Mouse (Mus musculus) cerebral cortex, adult 2 months (tissue): ENCODE results near the gene Sytl1.

Source experiments
- WGBS: fragments of 180-500 bp; shearing (Covaris S2); methylation state at CpG from one replicate; pipeline ENCODE4 v1.1.7; 2018; 5-methylcytosine and 5-hydroxymethylcytosine counted together

The Sytl1 gene

DNA sequence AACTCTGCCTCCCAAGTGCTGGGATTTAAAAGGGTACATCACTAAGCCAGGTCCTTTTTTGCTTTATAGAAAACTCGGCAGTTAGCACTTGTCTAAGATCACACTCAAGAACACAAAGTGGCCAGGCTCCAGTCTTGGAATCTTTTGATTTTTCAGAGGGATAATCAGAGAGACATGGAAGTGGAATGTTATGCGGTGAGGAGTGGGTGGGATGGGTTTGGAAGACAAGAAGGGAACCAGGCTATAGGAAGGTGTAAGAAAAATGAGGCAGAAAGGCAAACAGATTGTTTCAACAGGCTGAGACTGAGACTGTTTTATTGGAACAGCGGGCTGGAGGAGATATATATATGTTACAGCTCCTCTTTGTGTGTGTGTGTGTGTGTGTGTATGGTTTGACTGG, 15.6 kb upstream of the Sytl1 start:
- WGBS, result 52% methylated on average over 3 of the region's 3 CpGs

DNA sequence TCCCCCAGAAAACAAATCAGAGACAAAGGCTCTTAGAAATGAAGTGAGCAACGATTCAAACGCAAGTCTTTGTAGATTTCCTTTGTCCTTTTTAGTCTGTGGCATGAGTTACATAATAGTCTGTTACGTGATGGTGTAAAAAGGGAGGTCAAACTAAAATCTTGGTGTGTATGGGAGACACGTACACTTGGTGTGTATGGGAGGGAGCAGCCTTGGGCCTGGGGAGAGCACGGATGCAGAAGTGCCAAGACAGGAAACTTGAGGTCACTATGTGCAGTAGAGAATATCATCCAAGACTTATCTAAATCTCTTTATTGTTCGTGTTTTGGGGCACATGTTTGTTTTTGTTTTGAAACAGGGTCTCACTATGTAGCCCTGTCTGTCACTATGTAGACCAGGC, 15.2 kb upstream of the Sytl1 start:
- WGBS, result 12% methylated on average over 6 of the region's 6 CpGs

DNA sequence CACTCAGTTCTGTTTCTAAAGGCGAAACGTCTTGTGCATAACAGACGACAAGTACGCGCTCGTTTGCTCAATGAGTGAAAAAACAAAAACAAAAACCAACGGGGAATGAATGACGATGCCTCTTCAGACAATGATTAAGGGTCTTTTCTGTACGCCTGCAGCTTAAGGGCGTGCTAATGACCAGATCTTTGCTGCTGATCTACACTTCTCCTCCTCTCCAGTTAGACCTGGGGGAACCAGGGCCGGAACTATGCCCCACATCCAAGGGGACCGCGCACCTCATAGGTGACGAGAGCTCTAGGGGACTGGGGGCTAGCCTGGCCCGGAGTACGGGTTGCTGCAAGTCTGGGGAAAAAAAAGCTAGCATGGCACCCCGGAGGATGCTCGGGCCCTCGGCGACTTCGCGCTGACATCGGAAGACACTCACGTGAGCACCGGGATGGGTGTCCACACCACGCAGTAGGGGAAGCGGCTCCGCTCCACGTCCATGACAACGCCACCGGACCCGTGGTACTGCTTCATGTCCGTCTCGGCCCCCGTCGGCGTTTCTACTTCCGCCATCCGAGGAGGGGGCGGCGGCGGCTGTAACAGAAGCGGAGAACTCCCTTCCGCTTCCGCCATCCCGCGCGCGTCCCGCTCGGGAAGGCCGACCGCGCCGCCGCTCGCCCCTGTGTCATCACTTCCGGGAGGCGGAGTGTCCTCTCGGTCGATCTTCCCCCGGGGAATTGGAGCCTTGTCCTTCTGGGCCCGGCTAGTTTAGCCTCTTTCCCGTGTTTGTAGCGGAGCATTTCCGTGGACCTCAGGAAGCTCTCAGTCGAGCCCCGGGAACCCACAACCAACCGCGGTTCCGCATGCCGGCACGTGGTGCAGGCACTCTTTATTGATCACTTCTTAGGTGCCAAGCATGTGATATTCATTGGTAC, 14.5 kb upstream of the Sytl1 start, which contains the start of gene Tmem222:
Gene Tmem222, minus strand, starts transcription at position 689 of the 923 bp plus-strand sequence.
- under 1% methylated on average over 73 of the region's 73 CpGs for WGBS

DNA sequence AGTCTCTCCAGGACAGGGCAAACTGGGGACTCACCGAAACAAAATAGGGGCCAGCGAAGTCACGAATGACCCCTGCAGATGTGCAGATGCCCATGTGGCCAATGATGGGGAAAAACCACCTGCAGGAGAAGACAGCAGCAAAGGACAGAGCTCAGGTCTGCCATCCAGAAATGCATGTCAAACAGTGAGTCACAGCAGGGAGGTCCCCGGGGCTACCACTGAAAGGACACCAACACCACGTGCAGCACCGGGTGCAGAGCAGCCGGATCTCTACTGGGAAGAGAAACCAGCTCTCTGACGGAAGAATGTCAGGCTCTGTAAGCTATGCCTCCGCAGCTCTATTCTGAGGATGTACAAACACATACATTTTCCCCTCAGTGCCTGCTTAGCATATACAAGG, 8.0 kb upstream of the Sytl1 start:
- 75% methylated on average over 9 of the region's 9 CpGs for WGBS

DNA sequence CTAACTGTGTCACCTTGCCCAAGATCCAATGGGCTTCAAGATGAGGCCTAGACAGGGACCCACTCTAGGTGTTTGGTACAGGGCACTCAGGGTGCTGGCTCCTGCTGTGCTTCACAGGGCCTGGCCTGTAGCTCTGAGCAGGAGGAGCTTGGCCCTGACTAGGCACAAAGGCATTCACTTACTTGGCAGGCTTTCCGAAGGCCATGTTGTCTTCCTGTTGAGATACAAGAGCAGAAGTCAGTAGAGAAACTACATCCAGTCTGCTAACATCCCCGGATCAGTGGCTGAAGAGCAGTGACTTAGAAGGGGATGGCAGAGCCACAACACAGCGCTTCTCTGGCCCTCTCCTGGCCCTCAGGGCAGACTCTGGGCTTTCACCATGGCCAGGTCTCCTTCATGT, 6.7 kb upstream of the Sytl1 start:
- WGBS, result 70% methylated on average over 3 of the region's 3 CpGs

DNA sequence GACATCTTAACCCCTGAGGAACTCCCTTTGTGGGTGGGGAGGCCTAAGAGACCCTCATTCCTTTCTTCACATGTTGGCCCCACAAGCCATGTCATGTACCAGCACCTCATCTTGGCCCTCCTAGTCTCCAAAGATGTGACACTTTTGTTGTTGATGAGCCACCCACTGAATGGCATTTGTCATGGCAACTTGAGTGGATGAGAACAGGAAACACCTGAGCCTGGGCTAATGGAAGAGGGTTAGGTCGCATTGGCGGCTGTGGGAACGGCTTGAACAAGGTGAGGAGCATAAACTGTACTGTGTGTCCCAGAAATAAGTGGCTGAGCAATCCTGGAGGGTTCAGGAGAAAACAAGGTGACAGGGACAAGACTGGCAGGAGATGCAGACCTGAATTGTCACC, 6.0 kb upstream of the Sytl1 start:
- 96% methylated on average over 3 of the region's 3 CpGs for WGBS

DNA sequence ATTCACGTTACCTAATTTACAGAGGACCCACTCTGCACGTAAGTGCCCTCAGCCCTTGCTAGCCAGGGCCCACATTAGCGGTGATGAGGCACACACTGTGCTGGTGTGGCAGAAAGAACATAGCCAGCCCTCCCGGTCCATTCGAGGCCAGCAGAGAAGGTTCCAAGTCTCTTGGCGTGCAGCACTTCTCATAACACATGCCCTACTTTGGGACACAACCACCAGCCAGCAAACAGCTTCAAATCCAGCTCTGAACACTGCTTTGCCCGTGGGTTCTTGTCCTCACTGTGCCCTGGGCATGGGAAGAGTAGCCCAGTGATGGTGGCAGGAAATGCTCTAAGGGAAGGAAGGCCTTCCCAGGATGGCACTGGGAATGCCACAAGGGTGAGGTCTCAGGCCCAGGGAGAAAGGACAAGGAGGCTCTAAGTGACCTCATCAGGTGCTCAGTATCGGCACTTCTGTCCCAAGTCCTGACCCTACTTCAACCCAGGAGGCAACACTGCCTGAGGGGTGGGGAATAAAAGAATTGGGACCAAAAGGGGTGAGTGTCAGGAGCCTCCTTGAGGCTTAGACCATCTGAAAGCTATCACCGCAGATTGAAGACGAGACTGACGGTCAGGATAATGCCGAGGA, 3.5 kb upstream of the Sytl1 start:
- WGBS, result 90% methylated on average over 12 of the region's 12 CpGs

DNA sequence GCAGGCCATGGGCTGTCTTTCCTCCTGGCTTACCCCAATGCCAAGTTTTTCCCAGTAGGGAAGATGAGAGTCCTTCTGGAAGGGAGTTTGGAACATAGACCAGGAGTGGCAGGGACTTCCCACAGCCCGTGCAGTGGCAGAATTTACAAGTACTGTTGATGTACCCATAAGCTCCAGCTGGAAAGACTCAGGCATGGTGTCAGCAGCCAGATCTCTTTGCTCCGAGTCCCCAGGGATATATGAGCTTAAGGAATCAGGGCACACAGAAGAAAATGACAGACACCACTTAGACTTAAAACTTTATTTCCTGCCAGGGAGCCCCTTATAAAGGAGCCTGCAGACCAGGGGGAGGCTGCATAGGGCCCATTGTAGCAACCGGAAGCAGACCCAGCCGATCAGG, 2.8 kb upstream of the Sytl1 start:
- WGBS, result 79% methylated on average over 4 of the region's 4 CpGs

DNA sequence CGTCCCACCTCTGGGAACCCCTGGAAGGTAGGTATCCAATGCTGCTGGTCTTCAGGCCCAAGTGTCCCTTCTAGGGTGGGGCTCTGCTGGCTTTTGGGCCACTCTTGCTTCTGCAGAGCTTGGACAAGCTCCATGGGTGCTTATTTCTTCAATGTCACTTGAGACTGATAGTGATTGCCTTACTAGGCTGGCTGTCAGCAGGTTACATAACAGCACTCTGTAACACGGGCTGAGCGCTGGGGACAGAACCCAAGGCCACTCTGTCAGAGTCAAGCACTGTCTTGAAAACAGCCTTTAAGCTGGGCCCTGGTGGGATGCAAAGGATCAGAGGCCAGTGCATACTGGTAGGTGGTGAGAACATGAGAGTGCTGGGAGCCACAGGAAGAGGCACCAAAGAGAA, 2.4 kb upstream of the Sytl1 start:
- 92% methylated on average over 3 of the region's 3 CpGs for WGBS

DNA sequence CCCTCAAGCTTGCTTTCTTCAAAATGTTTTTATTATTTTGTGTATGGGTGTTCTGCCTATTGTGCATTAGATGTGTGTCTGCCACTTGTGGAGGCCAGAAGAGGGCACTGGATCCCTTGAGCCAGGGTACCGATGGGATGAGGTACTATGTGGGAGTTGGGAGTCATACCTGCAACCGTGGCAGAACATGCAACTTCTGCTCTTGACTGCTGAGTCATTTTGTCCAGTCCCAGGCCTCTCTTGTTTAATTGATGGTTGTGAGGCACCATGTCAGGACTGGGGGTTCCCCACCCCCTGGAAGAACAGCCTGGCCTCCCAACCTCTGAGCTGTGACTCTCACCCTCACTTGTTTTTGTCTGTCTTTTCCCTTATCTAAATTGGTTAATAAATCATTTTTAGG, 1.6 kb upstream of the Sytl1 start:
- 88% methylated on average over 2 of the region's 2 CpGs for WGBS

DNA sequence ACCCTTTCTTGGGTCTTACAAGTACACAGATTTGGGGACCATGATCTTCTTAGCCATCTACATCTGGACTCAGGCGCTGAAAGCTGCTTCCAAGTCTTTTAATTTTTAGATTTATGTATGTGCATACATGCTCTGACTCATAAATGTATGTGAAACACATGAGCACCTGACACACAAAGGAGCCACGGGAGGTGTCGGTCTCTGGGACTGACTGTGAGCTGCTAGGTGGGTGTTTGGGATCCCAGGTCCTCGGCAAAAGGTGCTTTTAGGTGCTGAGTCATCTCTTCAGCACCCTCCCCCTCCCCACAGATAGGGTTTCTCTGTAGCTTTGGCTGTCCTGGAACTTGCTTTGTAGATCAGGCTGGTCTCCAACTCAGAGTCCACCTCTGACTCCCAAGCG, 843 bp upstream of the Sytl1 start:
- WGBS, result 62% methylated on average over 5 of the region's 5 CpGs

DNA sequence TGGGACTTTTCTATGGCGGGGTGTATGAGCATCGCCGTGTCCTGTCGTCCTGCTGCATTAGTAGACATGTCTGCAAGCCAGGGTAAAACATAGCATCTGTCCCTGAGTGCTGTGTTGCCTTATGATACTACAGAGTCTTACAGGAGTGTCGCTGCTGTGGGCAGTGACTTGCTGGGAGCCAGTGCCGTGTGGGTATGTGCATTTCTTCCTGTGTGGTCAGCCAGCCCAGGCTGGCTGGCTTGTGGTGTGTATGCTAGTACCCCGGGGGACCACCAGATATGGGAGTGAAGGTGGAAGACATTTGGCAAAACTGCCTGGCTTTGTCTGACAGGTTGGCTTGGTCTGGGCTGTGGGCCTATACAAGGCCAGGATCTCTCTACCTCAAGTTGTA, 543 bp downstream of the Sytl1 start:
- 54% methylated on average over 7 of the region's 7 CpGs for WGBS

DNA sequence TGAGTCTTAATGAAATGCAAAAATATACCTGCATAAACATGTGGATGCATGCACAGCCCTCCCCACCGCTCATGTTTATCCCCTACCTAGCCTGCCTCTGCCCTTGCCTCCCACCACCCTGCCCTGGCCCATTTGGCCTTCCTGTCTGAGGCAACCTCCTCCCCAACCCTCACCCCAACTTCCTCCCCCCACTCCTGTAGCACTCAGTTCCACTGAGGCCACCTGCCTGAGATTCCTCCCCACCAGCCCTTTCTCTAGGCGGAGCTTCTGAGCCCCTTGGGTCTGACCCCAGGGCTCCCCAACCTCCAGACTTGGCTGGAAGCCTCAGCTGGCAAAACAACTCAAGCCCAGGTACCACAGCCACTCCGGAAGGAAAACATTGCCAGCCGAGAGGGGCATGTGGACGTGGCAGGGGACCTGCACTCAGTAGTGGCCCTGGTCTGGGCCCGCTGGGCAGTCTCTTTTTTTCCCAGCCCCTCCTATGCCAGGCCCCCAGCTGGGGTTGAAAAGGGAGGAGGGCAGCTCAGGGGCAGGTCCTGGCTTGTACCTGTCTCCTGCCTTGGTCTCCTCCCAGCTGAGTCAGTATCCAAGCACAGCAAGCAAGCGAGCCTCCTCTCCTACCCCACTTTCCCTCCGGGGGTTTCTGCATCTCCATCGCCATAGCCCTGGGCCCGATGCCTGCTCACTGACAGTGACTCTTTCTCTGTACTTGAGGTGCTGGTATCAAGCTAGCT, 1.1 kb downstream of the Sytl1 start:
- 69% methylated on average over 10 of the region's 10 CpGs for whole genome bisulfite sequencing

DNA sequence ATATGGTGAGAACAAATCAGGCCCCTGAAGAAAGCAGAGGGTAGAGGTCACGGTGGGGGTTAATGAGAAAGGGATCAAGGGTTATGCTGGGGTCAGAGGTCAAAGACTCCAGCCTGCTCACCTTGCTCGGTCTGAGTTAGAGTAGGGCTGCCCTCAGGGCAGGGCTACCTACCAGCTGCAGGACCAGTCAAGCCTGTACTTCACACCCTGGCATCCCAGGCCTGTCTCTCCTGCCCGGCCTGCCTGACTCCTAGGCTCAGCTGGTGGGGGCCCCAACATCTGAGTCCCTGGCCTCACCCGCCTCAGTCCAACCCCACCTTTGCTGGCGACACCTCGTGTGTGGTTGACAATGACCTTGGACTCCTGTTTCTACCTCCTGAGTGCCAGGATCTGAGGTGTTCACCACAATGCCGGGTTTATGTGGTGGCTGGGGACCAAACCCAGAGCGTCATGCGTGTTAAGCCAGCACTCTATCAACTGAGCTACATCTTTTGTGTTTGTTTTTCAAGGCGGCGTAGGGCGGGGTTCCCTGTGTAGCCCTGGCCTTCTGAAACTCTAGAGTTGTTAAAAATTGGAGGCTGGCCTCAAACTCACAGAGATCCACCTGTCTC, 5.0 kb downstream of the Sytl1 start:
- 90% methylated on average over 12 of the region's 12 CpGs for WGBS

DNA sequence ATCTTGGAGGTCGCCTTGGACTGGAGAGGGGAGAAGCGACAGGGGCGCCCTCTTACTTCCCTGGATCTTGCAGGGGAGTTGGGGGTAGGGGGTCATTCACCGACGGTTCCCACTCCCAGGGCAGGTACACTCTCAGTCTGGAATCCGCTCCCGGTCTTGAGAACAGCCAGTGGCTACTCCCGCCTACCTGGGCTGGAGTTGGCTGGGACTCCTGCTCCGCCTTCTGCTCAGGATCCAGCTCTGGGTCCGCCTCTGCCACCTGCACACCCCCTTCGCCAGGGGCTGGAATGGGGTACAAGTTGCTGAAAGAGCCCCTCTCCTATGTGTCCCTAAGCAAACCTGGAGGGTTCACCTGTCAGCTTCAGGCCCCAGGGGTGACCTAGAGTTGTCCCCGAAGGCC, 5.7 kb downstream of the Sytl1 start:
- 54% methylated on average over 12 of the region's 12 CpGs for WGBS

DNA sequence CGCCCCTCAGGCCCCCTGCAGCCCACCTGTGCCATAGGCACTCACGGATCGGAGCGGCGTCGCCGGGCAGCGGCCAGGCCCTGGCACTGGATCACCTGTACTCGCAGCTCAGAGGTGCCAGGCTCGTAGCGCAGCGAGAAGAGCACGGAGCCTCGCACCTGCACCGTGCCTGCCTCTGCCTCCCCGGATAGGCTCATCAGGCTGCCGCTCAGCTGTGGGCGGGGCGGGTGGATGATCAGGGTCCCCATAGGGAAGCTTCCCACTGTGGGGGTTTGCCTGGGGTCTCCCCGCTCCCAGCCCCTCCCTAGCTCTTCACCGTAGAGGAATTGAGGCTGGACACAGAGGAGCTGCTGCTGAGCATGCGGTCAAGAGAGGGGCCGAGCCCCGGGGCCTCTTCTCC, 6.1 kb downstream of the Sytl1 start:
- WGBS, result 27% methylated on average over 24 of the region's 24 CpGs

DNA sequence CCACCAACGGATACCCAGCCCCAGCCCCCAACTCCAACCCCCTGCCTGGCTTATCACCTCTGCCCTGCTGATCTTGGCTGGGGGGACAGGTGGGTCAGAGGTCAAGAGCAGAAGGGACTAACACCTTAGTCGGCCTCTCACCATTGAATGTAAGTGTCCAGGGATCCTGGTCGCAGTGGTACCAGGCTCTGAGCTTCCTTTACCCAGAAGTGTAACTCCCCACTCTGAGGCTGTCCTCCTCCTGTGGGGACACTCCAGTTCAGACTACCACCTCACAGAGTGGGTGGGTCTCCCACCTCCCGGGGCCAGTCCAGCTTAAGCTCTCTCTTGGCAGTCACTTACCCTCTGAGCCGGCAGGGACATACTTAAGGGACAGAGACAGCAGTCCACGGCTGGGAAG, 7.5 kb downstream of the Sytl1 start:
- 74% methylated on average over 6 of the region's 6 CpGs for WGBS

DNA sequence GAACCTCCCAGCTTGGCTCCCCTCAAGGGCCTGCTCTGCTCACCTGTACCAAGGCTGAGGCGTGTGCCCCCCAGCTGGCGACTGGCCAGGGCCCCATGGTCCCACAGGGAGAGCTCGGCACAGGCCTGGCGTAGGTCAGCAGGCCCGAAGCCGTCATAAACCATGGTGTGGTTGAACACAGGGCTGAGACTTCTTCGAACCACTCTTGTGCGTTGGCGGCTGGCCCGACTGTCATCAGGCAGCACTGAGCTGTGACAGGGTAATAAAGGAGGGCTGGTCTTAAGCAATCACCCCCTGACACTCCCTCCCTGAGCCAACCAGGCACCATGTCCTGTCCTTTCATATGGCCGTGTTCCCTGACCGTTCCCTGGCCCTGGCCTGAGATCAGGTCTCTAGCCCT, 9.5 kb downstream of the Sytl1 start:
- 88% methylated on average over 12 of the region's 12 CpGs for WGBS

DNA sequence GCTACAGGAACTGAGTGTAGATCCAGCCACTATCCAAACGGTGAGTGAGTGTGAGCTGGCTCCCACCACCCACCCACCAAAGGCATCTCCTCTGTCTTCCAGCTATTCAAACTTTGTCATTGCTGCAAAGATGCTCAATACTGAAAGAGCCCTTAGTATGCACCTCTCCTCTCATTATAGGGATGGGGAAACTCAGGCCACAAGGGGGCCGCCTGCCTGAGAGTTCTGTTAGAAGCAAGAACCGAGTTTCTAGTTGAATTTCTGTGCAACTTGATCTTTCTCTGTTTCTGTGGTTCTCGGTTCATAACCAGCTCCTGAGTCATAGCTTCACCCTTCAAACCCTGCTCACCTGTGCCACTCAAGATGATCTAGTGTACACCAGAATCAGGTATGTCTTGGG, 10.8 kb downstream of the Sytl1 start:
- 54% methylated on average over 4 of the region's 4 CpGs for WGBS

DNA sequence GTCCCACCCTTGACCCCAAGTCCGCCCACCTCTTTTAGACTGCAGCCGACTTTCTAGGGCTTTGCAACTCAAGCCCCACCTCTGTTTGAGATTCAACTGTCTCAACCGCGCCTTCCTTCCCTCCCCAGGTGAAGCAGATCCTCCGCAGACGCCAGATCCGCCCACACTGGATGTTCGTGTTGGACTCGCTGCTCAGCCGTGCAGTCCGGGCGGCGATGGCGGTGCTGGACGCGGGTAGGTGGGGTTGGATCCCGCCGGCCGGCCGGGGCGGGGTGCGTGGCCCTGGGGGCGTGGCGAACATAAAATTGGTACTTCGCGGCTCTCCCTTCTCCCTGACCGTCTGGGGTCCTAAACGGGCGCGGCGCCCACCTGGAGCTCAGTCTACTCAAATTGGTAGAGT, 11.7 kb downstream of the Sytl1 start:
- 15% methylated on average over 31 of the region's 31 CpGs for WGBS

DNA sequence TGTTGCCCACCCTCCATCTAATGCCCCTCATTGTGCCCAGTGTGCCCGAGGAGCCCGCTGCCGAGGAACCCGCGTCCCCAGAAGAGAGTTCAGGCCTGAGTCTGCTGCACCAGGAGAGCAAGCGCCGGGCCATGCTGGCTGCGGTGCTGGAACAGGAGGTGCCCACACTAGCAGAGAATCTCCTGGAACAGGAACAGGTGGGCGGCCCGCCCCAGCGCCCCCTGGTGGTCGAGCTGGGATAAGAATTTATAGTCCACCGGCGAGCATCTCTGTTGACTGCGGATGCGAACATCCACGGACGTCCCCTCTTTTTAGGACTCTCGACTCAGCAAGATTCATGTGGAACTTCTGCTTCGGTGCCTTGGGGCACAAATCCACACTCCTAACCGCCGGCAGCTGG, 12.3 kb downstream of the Sytl1 start:
- WGBS, result 5% methylated on average over 22 of the region's 22 CpGs

DNA sequence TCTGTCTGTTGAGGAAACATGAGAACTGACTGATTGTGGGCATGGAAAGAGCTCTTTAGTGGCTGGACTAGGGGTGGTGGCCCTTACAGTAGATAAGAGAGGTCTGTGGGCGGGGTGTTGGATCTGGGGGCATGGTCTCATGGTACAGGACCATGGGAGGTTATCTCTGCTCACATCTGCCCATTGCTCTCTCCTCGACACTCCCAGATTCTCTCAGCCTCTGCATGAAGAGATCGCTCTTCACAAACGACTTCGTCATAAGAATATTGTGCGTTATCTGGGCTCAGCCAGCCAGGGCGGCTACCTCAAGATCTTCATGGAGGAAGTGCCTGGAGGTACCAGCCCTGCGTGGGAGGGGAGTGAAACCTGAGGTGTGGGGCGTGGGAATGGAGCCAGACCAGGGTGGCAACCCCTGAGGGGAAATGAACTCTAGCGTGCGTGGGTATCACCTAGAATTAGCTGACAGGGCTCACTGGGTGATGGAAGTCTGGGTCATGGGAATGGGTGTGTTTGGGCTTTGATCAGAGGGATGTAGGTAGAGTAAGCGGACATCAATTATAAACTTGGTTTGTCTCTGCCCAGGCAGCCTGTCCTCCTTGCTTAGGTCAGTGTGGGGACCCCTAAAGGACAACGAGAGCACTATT, 15.0 kb downstream of the Sytl1 start:
- WGBS, result 78% methylated on average over 13 of the region's 13 CpGs
